Mouse (Mus musculus): ENCODE measurements around the gene Tmem139.

Tmem139 gene

DNA sequence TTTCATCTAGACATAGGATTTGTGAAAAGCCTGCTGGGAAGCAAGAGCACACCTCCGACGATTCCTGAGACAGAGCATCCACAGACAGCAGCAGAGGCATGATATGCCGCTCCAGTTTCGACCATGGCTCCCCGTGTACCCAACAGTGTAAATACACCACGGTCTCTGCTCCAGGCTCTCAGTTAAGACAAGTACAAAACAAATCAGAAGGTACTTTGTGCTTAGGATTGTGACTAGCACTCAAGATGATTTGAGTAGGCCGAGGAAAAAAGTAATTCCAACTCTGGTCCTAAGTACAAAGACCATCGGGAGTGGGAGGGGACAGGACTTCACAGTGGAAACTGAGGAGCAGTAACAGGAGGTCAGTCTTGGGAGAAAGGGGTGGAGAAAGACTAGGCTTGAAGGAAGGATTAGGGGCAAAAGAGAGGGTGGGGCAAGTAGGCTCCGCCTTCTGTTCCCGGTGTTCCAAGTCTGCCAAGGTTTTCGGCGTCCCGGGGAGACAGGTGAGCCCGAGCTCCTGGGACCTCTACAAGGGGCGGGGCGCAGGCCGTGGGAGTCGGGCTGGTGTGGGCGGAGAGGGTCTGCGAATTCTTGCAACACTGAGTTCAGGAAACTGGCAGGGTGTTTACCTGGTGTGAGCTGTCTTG, at the start of gene Tmem139:
Gene Tmem139, plus strand, starts transcription at position 447 of the 647 bp plus-strand sequence.
- DNase-seq (ENCODE audit: low spot score in 2 of 2): no peak

DNA sequence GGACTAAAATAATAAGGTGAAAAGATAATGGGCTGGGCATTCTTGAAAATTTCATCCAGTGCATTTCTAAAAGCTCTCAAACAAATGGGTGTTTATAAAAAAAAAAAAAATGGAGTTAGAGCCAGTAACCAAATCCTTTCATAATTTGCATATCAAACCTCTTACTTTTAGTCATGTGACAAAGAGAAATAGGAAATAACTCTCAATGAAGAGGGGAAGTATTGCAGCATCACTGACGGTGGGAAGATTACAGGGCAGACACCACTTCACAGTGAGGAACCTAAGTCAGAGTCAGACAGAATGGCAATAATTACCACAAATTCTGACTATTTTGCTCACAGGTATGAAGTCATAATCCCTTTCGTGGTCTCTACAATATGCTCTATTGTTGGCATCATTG, 46.7 kb upstream of the Tmem139 start, which contains the start of gene Tas2r144:
Gene Tas2r144, plus strand, starts transcription at position 301 of the 400 bp plus-strand sequence.
- no peak for DNase-seq (ENCODE audit: low spot score in 2 of 2)

DNA sequence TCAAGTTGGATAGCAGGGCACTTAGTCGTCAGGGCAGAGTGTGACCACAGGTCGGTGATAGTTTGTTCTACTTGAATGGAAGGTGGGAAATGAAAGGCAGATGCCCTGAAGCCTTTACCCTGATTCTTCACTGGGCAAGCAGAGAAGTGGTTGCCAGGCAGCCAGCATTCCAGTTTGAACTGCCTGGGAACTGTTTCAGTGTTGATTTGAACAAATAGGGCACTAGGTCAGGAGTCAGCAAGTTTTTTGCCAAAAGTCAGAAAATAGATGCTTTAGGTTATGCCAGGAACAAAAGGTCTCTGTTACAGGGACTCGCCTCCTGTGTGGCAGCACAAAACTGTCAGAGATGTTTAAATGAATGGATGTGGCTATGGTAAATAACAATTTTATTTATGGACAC, 39.5 kb upstream of the Tmem139 start:
- DNase-seq (ENCODE audit: low spot score in 2 of 2): no peak

DNA sequence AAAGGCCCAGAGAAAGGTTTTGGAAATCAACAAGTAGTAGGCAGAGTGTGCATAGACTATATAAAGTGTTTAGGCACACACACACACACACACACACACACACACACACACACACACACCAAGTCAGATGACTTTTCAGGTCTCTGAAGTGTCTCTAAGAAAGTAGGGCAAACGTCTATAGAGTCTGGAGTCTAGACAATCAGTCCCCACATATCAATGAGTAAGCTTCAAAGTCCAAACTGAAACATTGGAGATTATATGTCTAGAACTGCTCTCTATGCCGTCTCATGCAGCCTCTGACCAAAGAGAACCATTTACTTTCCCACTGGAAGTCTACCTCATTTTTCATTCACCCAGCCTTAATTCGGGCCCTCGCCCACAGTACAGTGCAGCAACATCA, 36.7 kb upstream of the Tmem139 start:
- no peak for DNase-seq (ENCODE audit: low spot score in 2 of 2)

DNA sequence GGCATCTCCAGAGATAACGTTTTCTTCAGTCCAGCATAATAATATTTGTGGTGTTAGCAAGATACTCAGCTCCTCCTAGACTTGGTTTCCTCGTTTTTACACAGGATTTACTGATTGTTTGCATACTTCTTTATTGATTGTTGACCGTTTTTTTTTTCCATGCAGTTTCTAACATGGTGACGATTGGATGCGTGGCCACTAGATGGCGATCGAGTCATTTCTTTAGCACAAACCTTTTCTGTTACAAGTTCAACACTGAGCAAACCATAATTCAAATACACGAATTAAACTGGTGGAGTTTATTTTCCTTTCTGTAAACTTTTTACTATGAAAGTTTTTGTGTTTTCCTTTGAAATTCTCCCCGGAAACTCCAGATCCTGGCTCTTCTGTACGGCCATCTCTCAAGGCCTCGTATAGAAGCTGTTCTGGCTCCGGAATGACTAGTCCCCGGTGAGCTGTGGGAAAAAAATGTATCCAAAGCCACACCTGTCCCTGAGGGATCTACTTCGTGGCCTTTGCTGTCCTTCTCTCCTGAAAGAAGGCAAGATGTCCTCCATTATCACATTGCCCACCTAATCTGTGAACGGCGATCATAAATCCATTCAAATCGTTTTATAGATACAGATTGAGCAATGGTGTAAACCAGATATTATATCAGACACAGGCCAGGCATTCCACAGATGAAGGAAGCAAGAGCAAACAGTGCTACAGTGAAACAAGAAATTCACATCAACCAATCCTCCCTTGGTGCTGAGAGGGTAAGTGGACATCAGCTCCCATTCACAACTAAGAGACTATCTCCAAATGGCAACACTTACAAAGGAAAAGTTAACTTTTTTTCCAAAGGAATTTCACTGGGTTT, 34.3 kb upstream of the Tmem139 start:
- peak; percentile 33 to 79 for DNase-seq (ENCODE audit: low spot score in 2 of 2)

DNA sequence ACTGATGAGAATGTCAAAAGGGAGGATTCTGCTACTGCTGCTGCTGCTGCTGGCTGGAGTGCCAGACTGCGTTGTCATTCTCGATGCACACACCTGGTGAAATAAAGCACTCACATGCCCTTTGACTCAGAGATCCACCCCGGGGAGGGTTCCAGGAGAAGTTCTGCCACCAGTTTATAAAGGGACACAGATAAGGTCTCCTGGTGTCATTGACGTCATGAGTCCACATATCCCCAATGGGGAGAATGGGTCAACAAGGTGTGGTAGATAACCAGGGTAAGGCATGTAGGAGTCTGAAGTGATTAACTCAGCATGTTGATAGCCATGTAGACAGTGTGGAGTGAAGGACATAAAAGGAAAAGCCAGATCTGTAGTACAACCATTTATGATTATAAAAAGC, 32.2 kb upstream of the Tmem139 start:
- DNase-seq (ENCODE audit: low spot score in 2 of 2): no peak

DNA sequence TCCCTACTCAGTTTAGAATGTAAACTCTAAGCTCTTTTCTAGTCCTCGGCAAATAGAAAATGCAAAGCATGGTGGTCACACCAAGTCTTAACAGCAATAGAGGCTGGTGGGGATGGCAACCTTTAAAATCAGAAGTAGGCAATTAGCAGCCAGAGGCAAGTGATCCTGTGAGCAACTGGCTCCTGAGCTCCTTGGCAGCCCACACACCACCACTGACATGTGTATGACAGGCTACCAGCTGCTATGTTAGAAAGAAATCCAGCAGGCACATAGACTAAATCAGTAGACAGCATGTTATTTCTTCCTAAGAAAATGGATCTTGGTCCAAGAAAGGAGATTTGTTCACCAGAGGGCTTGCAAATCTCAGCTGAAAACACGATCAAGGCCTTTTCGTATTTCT, 30.6 kb upstream of the Tmem139 start:
- DNase-seq (ENCODE audit: low spot score in 2 of 2): no peak

DNA sequence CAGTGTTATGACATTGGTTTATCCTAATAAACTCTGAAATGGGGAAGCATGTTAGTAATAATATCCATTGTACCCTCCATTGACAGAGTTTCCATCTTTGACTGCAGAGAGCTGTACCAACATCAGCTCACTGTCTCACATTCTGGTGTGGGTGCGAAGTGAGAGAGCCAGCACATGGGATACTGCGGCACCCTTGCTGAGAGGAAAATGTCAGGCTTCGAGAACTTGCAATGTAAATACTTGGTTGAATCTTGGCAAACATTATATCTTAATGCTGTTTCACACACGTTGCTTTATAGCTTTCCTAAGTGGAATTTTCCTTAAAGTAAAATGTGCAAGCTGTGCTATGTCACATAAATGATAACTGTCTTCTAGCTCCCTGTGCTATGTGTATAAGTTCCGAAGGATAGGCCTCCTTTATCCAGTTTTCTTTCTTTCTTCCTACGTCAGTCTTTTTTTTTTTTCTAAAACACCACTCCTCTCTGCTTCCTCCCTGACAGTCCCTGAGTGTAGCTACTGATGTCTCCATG, 24.4 kb upstream of the Tmem139 start:
- no peak for DNase-seq (ENCODE audit: low spot score in 2 of 2)

DNA sequence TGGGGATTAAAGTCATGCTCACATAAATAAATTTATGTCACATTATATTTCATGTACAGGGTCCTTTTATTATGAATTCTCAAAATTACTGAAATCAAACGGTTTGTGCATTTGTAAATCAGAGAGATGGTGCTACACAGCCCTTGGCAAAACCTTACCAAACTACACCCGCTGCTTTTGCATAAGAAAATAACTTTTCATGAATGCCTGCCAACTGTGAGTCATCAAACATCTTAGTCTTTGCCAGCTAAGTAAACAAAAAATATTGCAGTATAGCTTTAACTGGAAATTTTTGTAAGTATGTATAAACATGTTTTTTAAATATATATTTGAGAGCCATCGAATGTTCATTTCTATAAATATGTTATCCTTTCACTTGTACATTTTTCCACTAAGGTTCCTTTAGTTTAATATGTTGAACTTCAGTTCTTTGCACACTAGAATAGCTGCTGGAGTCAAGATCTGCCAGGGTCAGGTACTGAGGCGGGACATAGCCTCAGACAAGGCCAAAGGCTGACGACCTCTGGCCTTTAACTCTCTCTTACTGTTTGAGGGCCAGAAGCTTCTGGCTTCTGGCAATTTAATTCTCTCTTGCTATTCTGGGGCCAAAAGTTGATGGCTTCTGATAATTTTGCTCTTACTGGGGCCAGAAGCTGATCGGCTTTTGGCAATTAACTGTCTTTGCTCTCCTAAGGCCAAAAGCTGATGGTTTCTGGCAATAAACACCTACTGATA, 20.3 kb upstream of the Tmem139 start:
- DNase-seq (ENCODE audit: low spot score in 2 of 2): no peak

DNA sequence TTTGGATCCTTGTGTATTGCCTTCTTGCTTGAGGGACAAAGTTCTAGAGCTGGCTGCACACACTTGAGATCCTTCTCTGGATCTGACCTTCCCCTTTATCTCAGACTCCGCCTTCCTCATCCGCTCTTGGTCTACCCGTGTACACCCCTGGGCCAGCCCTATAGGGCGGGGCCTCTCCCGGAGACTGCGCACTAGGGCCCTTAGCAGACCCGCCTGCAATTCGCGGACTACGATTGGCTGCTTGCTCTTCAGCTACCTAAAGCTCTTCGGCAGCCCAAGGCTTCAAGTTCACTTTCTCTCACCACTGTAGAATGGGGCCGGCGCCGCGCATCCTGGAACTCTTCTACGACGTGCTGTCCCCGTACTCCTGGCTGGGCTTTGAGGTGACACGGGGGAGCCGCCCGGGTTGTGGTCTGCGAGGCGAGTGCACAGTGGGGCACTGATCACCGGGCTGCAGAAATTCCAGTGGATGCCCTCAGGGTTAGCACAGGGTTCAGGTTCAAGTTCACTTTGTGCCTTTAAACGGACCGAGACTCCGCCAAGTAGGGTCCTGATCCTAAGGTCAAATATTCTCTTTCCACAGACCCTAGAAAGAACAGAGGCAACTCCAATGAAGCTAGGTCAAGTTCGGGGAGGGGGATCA, 15.9 kb upstream of the Tmem139 start, which contains the start of gene Gstk1:
Gene Gstk1, plus strand, starts transcription at position 225 of the 643 bp plus-strand sequence.
- peak; percentile 46 to 84 for DNase-seq (ENCODE audit: low spot score in 2 of 2)

DNA sequence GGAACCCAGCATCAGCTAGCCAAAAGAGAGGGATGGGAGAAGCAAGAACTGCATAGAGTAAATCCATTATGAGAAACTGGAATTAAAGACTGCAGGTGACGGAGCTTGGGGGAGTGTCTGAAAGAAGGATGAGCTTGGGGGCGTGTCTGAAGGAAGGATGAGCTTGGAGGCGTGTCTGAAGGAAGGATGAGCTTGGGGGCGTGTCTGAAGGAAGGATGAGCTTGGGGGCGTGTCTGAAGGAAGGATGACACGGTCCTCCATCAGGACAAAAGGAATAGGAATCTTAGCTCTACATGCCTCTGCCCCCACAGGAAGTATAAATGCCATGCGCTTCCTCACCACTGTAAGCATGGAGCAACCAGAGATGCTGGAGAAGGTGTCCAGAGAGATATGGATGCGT, 14.6 kb upstream of the Tmem139 start:
- DNase-seq (ENCODE audit: low spot score in 2 of 2): peak in 1 of 2 experiments; percentile 29

DNA sequence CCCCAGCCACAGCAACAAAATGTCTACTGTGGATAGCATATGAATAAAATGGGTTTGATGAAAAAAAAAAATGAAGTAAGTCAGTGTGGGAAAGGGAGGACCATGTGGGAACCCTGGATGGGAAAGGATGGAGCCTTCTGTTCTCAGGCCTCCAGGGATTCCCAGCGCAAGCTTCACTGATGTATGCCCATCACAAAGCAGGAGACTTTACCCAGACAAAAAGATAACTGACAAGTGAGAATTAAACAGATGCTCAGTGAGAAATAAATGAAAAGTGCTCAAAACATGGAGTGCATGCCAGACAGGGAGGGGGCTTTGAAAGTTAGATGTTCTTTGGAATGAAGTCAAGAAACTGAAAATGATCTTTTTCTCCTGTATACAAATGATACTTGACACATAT, 13.8 kb upstream of the Tmem139 start:
- DNase-seq (ENCODE audit: low spot score in 2 of 2): no peak

DNA sequence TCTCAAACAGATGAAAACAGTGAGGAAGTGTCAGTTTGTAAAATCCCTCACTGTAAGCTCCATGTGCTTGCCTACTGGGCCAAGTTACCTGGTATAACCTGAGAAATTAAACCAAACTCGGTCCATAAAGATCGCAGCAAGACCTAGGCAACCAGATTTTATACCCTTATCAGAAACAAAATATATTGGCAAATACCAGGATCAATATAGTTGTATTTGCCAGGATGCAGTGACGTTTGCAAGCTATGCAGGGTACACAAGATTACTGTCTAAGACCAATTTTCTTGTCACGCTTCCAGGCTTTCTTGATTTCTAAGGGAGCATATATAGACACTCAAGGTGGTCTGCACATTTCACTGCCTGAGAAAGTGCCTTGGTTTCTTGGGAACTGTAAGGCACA, 10.0 kb upstream of the Tmem139 start:
- no peak for DNase-seq (ENCODE audit: low spot score in 2 of 2)

DNA sequence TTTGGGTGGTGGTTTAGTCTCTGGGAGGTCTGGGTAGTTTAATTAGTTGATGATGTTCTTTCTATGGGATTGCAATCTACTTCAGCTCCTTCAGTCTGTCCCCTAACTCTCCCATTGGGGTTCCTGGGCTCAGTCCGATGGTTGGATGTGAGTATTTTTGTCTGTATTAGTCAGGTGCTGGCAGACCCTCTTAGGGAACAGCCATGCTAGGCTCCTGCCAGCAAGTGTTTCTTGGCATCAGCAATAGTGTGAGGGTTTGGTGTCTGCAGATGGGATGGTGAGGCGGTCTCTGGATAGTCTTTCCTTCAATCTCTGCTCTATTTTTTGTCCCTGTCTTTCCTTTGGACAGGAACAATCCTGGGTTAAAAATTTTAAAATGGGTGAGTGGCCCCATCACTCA, 8.7 kb upstream of the Tmem139 start:
- no peak for DNase-seq (ENCODE audit: low spot score in 2 of 2)

DNA sequence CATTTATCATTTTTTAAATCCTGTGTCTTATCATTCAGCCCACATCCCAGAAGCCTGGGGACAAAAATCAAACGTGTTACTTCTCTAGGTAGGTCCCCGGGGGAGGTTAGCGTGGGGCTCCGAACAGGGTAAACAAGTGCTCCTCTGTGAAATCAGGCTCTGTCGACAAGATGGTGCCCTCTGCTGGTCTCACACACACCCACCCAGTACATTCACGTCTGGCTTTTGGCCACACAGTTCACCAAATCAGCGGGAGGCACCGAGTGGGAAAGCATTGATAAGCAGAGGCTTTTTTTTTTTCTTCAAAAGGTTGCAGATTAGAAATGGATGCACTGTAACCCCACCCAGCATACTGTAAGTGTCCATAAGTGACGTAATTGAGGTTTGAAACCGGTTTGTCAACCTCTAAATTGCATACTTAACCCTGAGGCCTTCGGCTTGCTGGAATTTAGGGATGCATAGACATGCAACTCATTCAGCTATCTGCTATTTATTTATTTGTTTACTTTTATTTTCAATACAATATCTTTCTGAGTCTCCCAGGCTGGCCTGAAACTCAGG, 4.4 kb upstream of the Tmem139 start:
- DNase-seq (ENCODE audit: low spot score in 2 of 2): peak; percentile 34 to 74

DNA sequence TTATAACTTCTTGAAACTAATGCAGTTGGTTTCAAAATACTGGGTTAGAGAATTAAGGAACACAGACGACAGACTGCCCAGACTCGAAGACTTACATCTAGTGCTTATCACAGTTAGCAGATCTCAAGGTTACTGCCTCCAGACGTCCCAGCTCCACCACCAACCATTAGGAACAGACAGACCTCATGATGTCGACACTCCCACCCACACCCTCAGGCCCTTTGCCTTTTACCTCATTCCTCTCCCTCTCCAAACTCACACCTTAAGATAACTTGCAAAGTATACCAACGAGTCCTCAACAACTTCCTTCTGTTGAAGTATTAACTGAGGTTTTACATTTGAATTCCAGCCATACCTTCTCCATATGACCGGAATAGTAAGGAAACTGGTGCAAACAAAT, 1.3 kb upstream of the Tmem139 start:
- no peak for DNase-seq (ENCODE audit: low spot score in 2 of 2)

DNA sequence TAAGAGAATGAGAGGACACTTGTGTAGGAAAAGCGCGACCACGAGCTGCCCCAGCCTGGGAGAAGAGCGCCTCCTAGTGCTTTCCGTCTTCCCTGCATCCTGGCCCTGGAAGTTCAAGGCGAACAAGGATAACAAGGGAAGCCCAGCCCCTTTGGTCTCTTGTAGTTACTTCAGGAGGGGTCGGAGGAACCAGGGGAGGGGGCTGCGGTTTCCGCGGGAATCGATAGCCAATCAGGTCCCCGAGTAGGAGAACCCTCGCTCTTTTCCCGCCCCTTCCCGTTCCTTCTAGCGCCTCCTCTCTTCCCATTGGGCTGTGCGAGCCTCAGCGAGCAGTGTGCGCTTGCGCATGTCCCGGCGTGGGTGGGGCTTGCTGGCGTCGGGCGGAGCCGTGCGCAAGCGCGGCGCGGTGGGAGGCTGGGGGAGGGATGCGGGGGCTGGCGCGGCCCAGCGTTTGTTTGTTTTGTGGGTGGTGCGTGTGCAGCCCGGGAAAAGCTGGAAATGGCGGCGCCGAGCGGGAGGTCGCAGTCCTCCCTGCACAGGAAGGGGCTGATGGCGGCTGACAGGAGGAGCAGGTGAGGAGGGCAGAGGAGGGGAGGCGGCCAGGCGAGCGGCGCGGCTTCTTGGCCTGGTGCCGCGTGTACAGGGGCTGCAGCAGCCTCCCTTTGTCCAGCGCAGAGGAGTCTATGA, 3.0 kb downstream of the Tmem139 start, which contains the start of gene Casp2:
Gene Casp2, plus strand, starts transcription at position 360 of the 687 bp plus-strand sequence.
- DNase-seq (ENCODE audit: low spot score in 2 of 2): peak; percentile 95 to 98

DNA sequence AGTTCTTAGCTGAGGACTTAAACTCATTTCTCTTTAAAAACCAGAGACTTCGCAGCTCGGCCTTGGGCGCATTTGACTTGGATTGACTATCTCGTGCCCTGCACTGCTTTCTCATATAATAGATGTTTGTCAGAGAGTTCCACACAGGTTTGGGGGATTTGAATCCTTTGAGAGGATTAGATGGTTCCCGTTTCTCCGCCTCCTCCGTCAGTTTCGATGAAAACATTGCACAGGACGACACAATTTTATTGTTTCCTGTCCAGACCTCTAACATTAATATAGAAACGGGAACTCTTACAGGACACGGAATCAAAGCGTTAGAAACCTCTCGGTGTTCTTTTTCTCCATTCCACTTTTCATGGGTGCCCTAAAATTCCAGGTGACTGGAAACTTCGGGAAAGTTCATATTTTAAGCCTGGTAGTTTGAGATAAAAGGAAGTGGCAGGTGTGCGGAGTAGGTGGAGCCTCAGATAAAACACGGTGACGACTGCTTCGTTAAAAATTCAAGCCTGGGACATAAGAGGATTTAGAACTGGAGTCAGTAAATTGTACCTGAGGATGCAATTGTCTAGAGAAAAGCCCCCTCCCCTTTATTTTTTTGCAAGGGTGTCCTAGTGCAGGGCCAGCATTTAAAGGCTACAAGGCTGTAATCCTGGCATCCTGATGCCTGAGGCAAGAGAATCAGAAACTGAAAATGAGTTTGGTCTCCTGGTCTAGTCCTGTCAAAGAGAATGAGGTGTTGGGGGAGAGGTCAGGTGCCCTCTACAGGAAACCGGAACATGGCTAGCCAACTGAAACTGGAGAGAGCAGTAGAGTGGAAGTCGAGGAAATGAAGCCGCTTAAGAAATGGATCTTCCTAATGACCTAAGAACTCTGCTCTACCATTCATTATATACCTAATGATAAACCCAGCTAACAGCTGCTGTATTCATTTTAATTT, 3.9 kb downstream of the Tmem139 start:
- peak; percentile 28 to 32 for DNase-seq (ENCODE audit: low spot score in 2 of 2)

DNA sequence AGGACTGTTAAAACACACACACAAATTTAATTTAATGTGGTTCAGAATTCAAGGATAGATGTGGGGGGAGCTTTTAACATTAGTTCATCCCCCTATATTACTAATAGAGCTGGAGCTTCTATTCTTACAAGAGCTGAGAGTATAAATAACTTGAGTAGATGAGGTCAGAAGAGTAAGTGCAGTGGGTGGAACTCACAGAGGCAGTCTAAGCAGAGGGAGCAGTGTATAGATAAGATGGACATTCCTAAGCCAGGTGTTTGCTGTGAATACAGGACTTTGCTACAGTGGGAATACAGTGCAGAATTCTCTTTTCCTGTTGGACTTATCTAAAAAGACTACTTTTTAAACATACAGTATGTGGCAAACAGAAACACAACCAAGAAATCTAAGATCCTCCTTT, 9.0 kb downstream of the Tmem139 start:
- DNase-seq (ENCODE audit: low spot score in 2 of 2): no peak

Measured in spleen, postnatal 10 days (tissue).